Mouse (Mus musculus) forebrain, embryonic 10.5 days (tissue): ENCODE data around the gene Dus3l. TPM values are rescaled to one million over a fixed set of nuclear protein-coding genes. Genes with fewer than 3 reads are reported as not detected.

ENCODE experiments used
- DNase-seq: peaks from one replicate; pipeline ENCODE4 v3.0.0-alpha.2; 2017; ENCODE audit warnings: low spot score; ENCODE audit errors: extremely low spot score
- H3K27ac ChIP-seq: fragments of 300-500 bp; sonication (generic); 2 replicates; pipeline ENCODE4 v1.5.1; 2016; ENCODE audit warnings: mild to moderate bottlenecking
- H3K27me3 ChIP-seq: fragments of 300-500 bp; sonication (generic); 2 replicates; pipeline ENCODE4 v1.6.1; 2016; ENCODE audit warnings: mild to moderate bottlenecking; ENCODE audit not compliant: poor library complexity, severe bottlenecking
- H3K36me3 ChIP-seq: fragments of 300-500 bp; sonication (generic); replicated peaks from 2 replicates; pipeline ENCODE4 v1.6.1; 2016; ENCODE audit warnings: mild to moderate bottlenecking, moderate library complexity
- H3K4me1 ChIP-seq: fragments of 300-500 bp; sonication (generic); 2 replicates; pipeline ENCODE4 v1.6.1; 2016
- H3K4me3 ChIP-seq: fragments of 300-500 bp; sonication (generic); 2 replicates; pipeline ENCODE4 v1.5.1; 2016; ENCODE audit warnings: mild to moderate bottlenecking, moderate library complexity
- H3K9me3 ChIP-seq: fragments of 300-500 bp; sonication (generic); 2 replicates; pipeline ENCODE4 v1.6.1; 2016; ENCODE audit warnings: mild to moderate bottlenecking, moderate library complexity
- WGBS: fragments of 180-500 bp; shearing (Covaris S2); methylation state at CpG from one replicate; pipeline ENCODE4 v1.1.7; 2016; 5-methylcytosine and 5-hydroxymethylcytosine counted together
- polyA plus RNA-seq: library from polyadenylated mRNA; unstranded; fragments of >200 nt; fragmentation: Nextera tagmentation; extraction: Ambion mirVana; gene quantifications from 2 replicates; pipeline ENCODE4 v1.2.1, GENCODE M21; 2016

Dus3l gene
- polyA plus RNA-seq, 1 experiment from 2014 or later, result 46.2 TPM

DNA sequence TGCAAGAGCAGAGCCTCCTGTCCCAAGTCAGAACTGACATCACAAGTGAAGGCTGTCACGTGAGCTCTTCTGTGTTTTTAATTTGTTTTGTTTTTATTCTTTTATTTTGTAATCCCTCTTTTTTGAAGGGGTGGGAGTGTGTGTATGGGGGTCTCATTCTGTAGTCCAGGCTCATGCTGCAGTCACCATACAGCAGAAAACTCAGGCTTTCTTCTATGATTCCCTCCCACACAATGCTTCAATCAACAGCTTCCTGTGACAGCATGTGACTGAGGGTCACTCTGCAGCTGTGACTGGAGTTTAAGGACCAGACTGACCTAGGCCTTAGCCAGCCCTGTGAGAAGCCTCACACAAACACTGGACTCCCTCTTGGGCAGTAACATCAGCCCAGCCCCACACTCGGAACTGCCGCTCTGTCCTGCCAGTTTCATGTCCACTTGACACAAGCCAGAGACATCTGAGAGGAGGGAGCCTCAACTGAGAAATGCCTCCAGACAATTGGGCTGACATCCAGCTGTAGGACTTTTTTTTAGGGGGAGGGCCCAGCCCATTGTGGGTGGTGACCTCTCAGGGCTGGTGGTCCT, 14.3 kb downstream of the Dus3l start:
- H3K4me3 ChIP-seq, result no peak overlapping the region
- H3K36me3 ChIP-seq, result peaks cover 50% of the 10 kb centered on the region
- 63% methylated on average over 3 of the region's 3 CpGs for WGBS
- H3K27ac ChIP-seq, result peak overlapping the region; percentile 56
- no peaks in the 10 kb centered on the region for H3K27me3 ChIP-seq
- peaks cover 14% of the 10 kb centered on the region for H3K4me1 ChIP-seq
- no peak for DNase-seq
- peaks cover 10% of the 10 kb centered on the region for H3K9me3 ChIP-seq

DNA sequence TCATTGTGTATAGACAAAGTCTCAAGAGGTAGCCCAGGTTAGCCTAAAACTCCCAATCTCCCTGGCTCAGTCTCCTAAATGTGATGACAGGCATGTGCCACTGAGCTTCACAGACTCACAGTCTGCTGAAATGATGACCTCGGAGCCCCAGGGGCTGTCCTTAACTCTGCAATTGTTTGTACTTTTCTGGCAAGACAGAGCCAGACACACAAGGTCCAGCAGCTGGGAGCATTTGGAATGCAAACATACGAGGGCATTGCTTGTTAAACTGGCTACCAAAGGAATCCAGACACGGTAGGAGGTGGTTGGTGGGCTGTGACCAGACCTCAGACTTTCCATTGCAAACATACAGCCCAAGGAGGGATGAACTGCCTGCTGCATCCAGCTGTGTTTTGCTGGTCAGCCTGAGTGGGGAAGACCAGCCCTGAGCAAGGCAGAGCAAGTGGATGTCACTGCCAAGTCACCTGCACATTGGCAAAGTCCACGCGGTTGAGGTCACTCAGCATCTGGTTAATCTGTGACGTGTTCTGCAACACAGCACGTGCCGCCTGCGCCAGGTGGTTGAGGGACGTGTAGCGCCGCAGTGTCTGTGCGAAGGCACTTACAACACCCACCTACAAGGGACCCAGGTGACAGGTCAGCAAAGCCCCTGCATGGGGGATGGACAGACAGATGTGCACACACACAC, 15.9 kb downstream of the Dus3l start:
- WGBS, result 91% methylated on average over 13 of the region's 13 CpGs
- H3K4me3 ChIP-seq, result no peak overlapping the region

DNA sequence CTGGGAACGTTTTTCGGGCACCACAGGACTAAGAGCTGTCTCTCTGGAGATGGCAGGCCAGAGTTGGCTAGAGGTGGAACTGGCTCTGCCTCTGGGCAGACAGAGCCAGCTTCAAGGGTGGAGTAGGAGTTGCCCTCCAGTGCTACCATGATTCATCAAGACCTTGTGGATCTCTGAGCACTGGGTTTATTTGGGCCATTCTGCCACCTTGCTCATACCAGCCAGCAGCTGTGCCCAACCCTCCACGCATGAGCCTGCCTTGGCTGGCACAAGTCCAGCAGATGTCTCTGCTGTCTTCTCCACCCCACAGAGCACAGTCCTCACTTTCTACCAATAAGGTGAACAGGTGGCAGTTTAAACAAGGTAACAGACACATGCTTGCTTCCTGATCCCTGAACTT, 24.3 kb downstream of the Dus3l start:
- no peak overlapping the region for H3K4me3 ChIP-seq
- H3K36me3 ChIP-seq, result peaks cover 23% of the 10 kb centered on the region
- no peaks in the 10 kb centered on the region for H3K27me3 ChIP-seq
- H3K9me3 ChIP-seq, result no peaks in the 10 kb centered on the region
- DNase-seq, result no peak
- 0 out of 2 replicates have a peak overlapping the region, but pooled peaks have one; percentile 35 for H3K27ac ChIP-seq
- 81% methylated on average over 3 of the region's 3 CpGs for WGBS
- peaks cover 8% of the 10 kb centered on the region; the same call in 1 of the 2 replicates for H3K4me1 ChIP-seq

More for the DNA sequence above, 15.9 kb downstream of the Dus3l start:
- peaks cover 64% of the 10 kb centered on the region for H3K36me3 ChIP-seq
- no peaks in the 10 kb centered on the region for H3K27me3 ChIP-seq
- no peak overlapping the region for H3K27ac ChIP-seq
- DNase-seq, result no peak
- H3K9me3 ChIP-seq, result peaks cover 10% of the 10 kb centered on the region
- peaks cover 14% of the 10 kb centered on the region for H3K4me1 ChIP-seq

DNA sequence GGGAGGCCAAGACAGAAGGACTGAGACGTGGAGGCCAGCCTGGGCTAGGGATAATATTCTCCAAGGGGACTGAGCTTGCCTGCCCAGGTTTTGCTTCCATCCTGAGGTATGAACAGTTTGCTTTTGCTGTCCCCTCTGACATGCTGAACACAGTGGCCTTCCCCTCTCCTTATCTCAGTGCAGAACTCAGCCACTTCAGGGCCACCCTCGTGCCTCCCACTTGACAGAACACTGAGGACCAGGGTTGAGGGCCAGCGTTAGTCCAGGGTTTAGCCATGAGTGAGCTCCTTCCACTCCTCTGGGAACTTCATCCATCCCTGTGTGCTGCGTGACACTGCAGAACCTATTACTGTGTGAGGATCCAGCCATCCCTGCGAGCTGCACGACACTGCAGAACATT, 24.7 kb downstream of the Dus3l start:
- H3K4me3 ChIP-seq, result no peak overlapping the region
- WGBS, result 84% methylated on average over 6 of the region's 6 CpGs
- peaks cover 19% of the 10 kb centered on the region for H3K36me3 ChIP-seq
- peaks cover 8% of the 10 kb centered on the region; the same call in 1 of the 2 replicates for H3K4me1 ChIP-seq
- no peak overlapping the region for H3K27ac ChIP-seq
- H3K9me3 ChIP-seq, result no peaks in the 10 kb centered on the region
- DNase-seq, result no peak
- H3K27me3 ChIP-seq, result no peaks in the 10 kb centered on the region

DNA sequence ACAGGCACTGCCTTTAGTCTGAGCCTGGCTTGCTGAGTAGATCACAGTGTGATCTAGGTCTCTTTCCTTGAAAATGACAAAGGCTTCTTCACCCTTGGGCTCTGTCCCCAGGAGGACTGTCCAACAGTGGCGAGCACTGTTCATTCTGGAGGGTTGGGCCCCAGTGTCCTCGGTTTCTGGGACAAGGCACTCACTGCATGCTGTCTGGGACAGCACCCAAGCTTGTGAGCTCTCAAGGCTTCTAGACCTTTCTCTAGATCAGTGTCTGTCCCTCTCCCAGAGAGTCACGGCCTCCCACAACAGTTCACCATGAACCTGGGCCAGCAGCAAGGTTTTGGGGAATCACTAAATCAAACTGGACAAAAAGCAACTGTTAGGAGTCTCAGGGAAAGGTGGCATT, 28.0 kb downstream of the Dus3l start:
- H3K4me1 ChIP-seq, result peaks cover 8% of the 10 kb centered on the region; the same call in 1 of the 2 replicates
- H3K9me3 ChIP-seq, result no peaks in the 10 kb centered on the region
- no peaks in the 10 kb centered on the region for H3K27me3 ChIP-seq
- H3K36me3 ChIP-seq, result 0 out of 2 replicates have a peak, but pooled peaks cover 6% of the 10 kb centered on the region
- no peak overlapping the region for H3K4me3 ChIP-seq
- no peak overlapping the region for H3K27ac ChIP-seq
- DNase-seq, result no peak
- WGBS, result 80% methylated on average over 3 of the region's 3 CpGs

GRCm38 (mm10) chr17:56793614-56794319, 29.2 kb downstream of the Dus3l start:
- Histone ChIP-seq H3K4me3 (no peak overlapping the region), H3K27ac (no peak overlapping the region), H3K9me3 (no peaks in the 10 kb centered on the region), H3K4me1 (peaks cover 1% of the 10 kb centered on the region; the same call in 1 of the 2 replicates), H3K27me3 (no peaks in the 10 kb centered on the region), H3K36me3 (peaks cover 6% of the 10 kb centered on the region; the same call in 1 of the 2 replicates)
- 70% methylated on average over 6 of the region's 6 CpGs for WGBS
- DNase-seq, result no peak

DNA sequence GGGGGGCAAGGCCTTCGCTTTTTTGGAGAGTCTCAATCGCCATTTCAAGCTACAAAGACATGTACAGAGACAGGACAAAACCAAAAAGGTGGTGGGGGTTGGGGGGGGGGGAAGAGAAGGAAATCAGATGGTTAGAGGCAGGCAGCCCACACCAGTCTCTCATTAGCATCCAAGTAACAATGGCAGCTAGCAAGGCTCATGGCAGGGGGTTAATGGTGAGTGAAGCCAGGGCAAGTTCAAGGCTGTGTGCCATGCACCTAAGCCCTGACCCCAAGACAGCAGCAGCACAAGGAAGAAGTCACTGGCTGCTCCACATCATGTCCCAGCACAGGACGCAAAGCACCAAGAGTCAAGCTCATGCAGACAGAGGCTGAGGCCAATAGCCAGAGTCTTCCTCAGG, 34.7 kb downstream of the Dus3l start:
- peaks cover 8% of the 10 kb centered on the region for H3K4me1 ChIP-seq
- 72% methylated on average over 3 of the region's 3 CpGs for WGBS
- no peaks in the 10 kb centered on the region for H3K9me3 ChIP-seq
- H3K36me3 ChIP-seq, result peaks cover 30% of the 10 kb centered on the region
- 0 out of 2 replicates have a peak overlapping the region, but pooled peaks have one; percentile 1 for H3K27ac ChIP-seq
- no peak overlapping the region for H3K4me3 ChIP-seq
- no peak for DNase-seq
- H3K27me3 ChIP-seq, result no peaks in the 10 kb centered on the region

DNA sequence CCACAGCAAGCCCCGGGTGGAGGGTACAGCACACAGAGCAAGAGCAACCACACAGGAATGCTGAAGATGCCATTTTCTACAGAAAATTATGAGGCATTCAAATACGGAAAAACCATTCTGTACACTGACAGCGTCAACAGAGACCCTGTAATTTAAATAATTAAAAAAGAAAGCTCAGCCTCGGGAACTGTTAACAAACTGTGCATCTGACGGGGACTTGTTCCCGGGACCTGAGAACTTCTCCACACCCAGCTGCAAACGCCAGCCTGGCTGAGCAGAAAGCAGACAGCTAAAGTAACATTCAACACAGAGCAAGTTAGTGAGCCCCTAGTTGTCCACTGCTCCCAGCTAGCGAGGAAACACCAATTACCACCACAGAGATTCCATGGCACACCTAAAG, 37.5 kb downstream of the Dus3l start:
- Histone ChIP-seq H3K9me3 (no peaks in the 10 kb centered on the region), H3K36me3 (peaks cover 30% of the 10 kb centered on the region), H3K27me3 (peaks cover 3% of the 10 kb centered on the region; the same call in 1 of the 2 replicates), H3K4me3 (no peak overlapping the region), H3K27ac (no peak overlapping the region), H3K4me1 (peaks cover 8% of the 10 kb centered on the region)
- no peak for DNase-seq
- WGBS, result 82% methylated on average over 8 of the region's 8 CpGs

GRCm38 (mm10) chr17:56804952-56805351, 40.4 kb downstream of the Dus3l start:
- no peak for DNase-seq
- WGBS, result 87% methylated on average over 5 of the region's 5 CpGs
- Histone ChIP-seq H3K27ac (no peak overlapping the region), H3K4me1 (peaks cover 14% of the 10 kb centered on the region), H3K27me3 (peaks cover 22% of the 10 kb centered on the region), H3K9me3 (no peaks in the 10 kb centered on the region), H3K36me3 (peaks cover 26% of the 10 kb centered on the region), H3K4me3 (no peak overlapping the region)

GRCm38 (mm10) chr17:56805784-56806183, 41.2 kb downstream of the Dus3l start:
- no peak overlapping the region for H3K27ac ChIP-seq

DNA sequence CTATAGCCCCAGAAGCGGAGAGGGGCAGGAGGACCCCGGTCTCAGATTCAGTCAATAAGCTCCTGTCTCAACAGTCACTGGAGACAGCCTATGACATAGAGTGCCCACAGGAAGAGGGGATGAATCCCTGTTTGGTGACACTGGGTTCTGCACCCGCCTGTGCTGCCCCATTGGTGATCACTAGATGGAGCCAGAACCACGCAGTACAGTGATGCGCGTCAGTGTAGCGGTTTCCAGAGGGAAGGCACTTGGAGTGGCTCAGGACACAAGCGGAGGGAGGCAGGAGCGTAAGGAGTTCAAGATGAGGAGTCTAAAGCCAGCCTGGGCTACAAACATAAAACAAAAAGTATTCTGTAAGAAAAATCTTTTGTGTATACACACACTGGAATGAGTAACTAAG, 44.0 kb downstream of the Dus3l start:
- Histone ChIP-seq H3K27ac (no peak overlapping the region), H3K27me3 (peaks cover 24% of the 10 kb centered on the region), H3K36me3 (peaks cover 1% of the 10 kb centered on the region), H3K9me3 (no peaks in the 10 kb centered on the region), H3K4me1 (peaks cover 49% of the 10 kb centered on the region), H3K4me3 (no peak overlapping the region)
- peak; percentile 77 for DNase-seq
- WGBS, result 10% methylated on average over 9 of the region's 9 CpGs

More at GRCm38 (mm10) chr17:56805784-56806183, 41.2 kb downstream of the Dus3l start:
- WGBS, result 75% methylated on average over 1 of the region's 1 CpGs
- peaks cover 22% of the 10 kb centered on the region for H3K4me1 ChIP-seq
- peaks cover 19% of the 10 kb centered on the region for H3K36me3 ChIP-seq
- H3K9me3 ChIP-seq, result no peaks in the 10 kb centered on the region
- DNase-seq, result no peak
- peaks cover 24% of the 10 kb centered on the region for H3K27me3 ChIP-seq
- no peak overlapping the region for H3K4me3 ChIP-seq

GRCm38 (mm10) chr17:56810245-56810644, 45.7 kb downstream of the Dus3l start:
- H3K27ac ChIP-seq, result peak overlapping the region; percentile 88

More at GRCm38 (mm10) chr17:56810245-56810644, 45.7 kb downstream of the Dus3l start:
- Histone ChIP-seq H3K4me3 (peak overlapping the region; percentile 5; the same call in 1 of the 2 replicates), H3K27me3 (peaks cover 27% of the 10 kb centered on the region), H3K9me3 (no peaks in the 10 kb centered on the region), H3K4me1 (peaks cover 65% of the 10 kb centered on the region), H3K36me3 (no peaks in the 10 kb centered on the region)
- WGBS, result 15% methylated on average over 3 of the region's 3 CpGs
- peak; percentile 76 for DNase-seq
